Mouse (Mus musculus): ENCODE data around the gene Anks6. TPM values are rescaled to one million over a fixed set of nuclear protein-coding genes. Genes with fewer than 3 reads are reported as not detected.

The Anks6 gene
- polyA plus RNA-seq, 1 experiment from 2014 or later, result 6.6 TPM

Other genes starting within 250 kb of the Anks6 start
- 0.08 TPM in 2 replicates for gene Gabbr2, start 65.6 kb downstream of the Anks6 start, polyA plus RNA-seq (2016; fragmentation: Nextera tagmentation; extraction: Ambion mirVana)
- gene Galnt12, start 34.5 kb upstream of the Anks6 start, polyA plus RNA-seq (2016; fragmentation: Nextera tagmentation; extraction: Ambion mirVana), result 3.7 and 4.1 TPM in 2 replicates
- 11.9 and 13.1 TPM in 2 replicates for gene Col15a1, start 150.7 kb upstream of the Anks6 start, polyA plus RNA-seq (2016; fragmentation: Nextera tagmentation; extraction: Ambion mirVana)